Mouse (Mus musculus): ENCODE results near the gene Nup43.
"Not testable (repeated sequence)": the region's sequence is repeated elsewhere in the genome, so short reads cannot be mapped to it uniquely, and the experiment has no call there.

The Nup43 gene

GRCm38 (mm10) chr10:7667342-7667802, at the start of gene Nup43:
Gene Nup43, plus strand, starts transcription at chr10:7667503.
- peak; percentile 93 for DNase-seq (ENCODE audit: low read depth, low spot score)

DNA sequence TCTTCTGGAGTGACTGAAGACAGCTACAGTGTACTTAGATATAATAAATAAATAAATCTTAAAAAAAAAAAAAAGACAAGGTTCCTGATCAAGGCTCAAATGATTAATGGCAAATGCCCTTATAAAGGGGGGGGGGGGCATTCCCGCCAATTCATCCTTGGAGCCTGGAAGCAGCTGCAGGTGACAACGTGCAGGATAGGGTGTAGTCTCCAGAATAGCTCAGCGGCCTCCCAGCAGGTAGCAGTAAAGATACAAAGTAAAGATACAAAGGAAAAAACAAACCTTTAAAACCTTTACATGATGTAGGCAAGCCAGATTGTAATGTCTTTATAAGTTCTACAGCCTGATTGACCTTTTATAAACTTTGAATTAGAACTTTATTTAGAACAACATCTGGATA, 49.7 kb upstream of the Nup43 start:
- not testable (repeated sequence) for DNase-seq (ENCODE audit: low read depth, low spot score)

DNA sequence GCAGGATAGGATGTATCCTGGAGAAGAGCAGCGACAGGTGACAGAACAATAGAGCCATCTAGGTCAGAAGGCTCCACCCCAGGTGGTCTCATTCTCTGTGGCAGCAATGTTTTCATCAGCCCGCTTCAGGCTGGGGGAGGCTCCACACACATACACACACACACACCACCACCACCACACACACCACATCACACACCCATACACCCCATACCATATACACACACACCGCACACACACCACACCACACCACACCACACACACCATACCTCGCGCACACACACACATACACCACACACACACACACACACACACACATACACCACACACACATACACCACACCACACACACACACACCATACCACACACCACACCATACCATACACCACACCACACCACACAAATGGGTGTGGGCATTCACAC, 47.5 kb upstream of the Nup43 start:
- DNase-seq (ENCODE audit: low read depth, low spot score): no peak

GRCm38 (mm10) chr10:7620723-7621122, 46.6 kb upstream of the Nup43 start:
- DNase-seq (ENCODE audit: low read depth, low spot score): no peak

DNA sequence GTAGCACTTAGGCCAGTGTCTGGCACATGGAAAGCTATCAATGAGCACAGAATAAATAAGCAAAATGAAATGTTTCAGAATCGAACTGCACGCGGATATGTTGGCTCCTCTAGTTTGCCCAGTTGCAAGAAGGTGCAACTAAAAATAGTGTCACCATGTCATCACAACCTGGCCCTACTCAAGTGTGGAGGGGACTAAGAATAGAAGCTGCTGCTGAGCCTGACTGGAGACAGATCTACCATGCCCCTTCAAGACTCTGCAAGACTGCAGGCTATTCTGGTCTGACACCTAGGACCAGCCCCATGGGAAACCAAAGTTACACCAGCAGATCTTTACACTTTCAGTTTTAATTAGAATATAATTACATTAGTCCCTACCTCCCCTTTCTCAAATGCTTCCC, 44.9 kb upstream of the Nup43 start:
- DNase-seq (ENCODE audit: low read depth, low spot score): peak; percentile 23

DNA sequence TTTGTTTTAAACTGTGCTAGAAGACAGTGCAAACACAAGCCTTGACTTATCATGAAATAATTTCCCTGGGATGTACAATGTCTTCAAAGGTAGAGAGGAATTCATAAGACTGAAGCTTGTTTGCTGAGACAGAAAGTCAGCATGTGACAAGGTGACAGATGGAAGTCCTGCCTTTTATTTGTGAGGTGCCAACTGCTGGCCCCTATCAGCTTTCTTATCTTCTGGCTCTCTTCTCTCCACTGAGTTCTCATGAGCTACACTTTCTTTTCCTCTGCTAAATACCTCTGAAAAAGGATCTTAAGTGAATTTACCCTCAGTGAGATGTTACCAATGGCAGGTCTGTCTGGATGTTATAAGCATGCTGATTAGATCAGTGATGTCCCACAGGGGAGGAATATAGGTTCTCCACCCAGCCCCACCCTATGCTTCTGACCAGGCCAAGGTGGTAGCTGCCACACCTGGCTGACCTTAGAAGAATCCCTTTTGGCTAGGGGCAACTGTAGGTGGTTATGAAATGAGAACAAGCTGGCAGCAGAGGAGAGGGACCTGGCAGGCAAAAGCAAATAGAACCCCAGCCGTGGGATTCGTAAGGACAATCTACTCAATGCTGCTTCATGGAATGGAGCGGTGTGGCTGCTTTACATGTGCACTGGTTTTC, 43.3 kb upstream of the Nup43 start:
- DNase-seq (ENCODE audit: low read depth, low spot score): no peak

GRCm38 (mm10) chr10:7629092-7629491, 38.2 kb upstream of the Nup43 start:
- DNase-seq (ENCODE audit: low read depth, low spot score): no peak

DNA sequence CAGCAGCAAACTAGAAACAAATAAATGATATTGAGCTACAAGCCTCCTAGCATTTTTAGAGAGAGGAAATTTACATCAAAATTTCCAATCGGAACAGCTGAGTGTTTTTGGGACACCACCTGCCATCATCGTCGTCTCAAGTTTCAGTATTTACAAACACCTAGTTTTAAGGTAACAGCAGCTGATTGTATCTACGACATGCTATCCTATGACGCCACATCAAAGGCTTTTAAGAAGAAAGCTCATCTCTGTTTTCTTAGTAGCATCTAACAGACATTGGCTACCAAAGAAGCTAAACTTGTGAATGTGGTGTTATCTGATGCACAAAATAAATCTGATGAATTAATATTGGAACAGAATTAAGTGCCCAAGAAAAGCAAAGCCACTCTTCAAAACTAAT, 37.0 kb upstream of the Nup43 start:
- no peak for DNase-seq (ENCODE audit: low read depth, low spot score)

GRCm38 (mm10) chr10:7630951-7631720, 36.2 kb upstream of the Nup43 start:
- no peak for DNase-seq (ENCODE audit: low read depth, low spot score)

DNA sequence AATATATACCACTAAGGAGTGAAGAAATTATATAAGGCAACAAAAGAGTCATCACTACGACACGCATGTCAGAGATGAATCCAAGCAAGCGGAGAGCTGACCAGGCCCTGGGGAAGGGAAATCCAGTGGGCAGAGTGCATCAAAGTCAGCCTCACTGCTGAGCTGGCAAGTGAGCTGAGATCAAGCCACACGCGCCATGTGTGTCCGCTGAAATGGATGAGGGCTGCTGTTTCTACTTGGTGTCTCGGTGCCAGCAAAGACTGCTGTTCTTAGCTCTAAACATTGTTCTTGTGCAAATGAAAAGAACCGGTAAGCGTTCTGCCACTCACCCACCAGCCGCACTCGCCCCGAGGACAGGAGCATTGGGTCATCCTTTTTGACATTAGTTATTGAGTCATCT, 26.9 kb upstream of the Nup43 start:
- no peak for DNase-seq (ENCODE audit: low read depth, low spot score)

- no peak for DNase-seq (ENCODE audit: low read depth, low spot score)
These were observed 21.4 kb upstream of the Nup43 start for GRCm38 (mm10) chr10:7645911-7646310.

- DNase-seq (ENCODE audit: low read depth, low spot score): no peak
These were observed 18.2 kb upstream of the Nup43 start for GRCm38 (mm10) chr10:7649059-7649458.

- no peak for DNase-seq (ENCODE audit: low read depth, low spot score)
These were observed 16.2 kb upstream of the Nup43 start for GRCm38 (mm10) chr10:7651057-7651456.

DNA sequence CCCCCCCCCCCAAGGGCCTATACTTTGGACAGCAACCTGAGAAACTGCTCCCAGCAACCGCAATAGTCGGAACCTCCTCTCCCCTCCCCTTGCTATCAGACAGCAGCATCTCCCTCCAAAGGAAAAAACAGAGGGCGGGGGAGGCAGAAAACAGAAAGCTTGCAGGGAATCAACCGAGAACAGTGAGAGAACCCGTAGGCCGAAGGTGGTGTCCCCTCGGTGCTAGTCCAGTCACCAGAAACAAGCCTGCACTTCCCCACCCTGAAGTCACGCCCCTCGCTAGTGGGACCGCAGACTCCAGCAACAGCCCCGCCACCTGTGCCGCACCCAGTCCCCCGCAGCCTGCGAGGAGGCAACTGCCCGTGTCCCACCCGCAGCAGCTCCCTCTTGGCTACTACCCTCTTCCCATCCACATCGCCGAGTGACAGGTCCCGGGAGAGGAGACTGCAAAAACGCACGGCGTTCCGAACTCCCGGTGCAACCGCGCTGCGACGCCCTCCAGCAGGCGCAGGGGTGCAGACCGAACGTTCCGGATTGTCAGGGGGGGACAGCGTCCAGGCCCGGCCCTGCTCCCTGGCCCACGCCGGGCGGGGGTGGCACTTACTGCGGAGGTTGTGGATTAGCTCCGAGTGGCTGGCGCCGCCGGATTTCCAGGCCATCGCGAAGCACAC, 4.7 kb upstream of the Nup43 start:
- DNase-seq (ENCODE audit: low read depth, low spot score): peak; percentile 90

GRCm38 (mm10) chr10:7663159-7664026, 3.9 kb upstream of the Nup43 start:
- peak; percentile 93 for DNase-seq (ENCODE audit: low read depth, low spot score)

- DNase-seq (ENCODE audit: low read depth, low spot score): peak; percentile 43
These were observed 3.2 kb upstream of the Nup43 start for GRCm38 (mm10) chr10:7664027-7664526.

DNA sequence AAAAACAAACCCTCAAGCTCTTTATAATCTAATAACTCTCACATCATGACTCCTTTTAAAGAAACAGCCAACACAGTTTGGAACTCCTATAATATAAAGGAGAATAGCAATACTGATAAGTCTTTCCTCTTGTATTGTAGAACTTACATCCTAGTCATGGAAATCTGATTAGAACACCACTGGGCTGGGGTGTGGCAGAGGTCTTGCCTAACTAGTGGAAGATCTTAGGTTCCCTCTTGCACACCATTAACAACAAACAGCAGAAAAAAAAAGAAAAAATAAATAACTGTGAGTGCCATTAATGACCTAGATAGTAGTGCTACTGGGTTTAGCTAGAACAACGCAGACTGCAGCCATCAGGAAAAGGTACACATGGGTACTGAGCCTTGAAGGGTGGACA, 2.4 kb upstream of the Nup43 start:
- no peak for DNase-seq (ENCODE audit: low read depth, low spot score)

GRCm38 (mm10) chr10:7673673-7674072, 6.4 kb downstream of the Nup43 start:
- peak; percentile 75 for DNase-seq (ENCODE audit: low read depth, low spot score)

DNA sequence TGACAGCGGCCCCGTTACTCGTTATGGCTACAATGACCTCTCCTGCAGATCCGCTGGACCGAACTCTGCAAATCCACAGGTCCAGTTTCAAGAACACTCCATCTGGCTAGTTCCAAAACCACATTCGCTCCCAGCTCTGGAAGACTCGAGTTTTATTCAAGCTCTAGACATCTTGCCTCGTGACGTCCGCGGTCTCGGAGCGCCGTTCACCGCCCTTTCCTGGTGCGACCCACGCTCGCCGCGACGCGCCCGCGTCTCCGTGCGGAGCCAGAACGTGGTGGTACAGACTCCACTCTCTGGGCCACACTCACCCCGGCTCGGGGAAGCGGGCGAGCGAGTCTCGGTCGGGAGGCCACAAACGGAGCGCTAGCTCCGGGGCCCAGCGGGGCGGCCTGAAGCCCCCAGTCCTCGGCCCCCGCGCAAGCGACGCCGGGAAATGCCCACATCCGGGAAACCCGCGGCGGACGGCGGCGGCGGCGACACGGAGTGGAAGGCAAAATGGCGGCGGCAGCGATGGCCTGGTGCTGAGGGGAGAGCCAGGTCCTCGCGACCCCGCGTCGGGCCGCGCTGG, 13.5 kb downstream of the Nup43 start, which contains the start of the genes Pcmt1 and Lats1:
Gene Pcmt1 (minus strand): TSS at position 406 of the 571 bp plus-strand sequence.
Gene Lats1 (plus strand): TSS at position 484 of the 571 bp plus-strand sequence.
- peak; percentile 88 for DNase-seq (ENCODE audit: low read depth, low spot score)

DNA sequence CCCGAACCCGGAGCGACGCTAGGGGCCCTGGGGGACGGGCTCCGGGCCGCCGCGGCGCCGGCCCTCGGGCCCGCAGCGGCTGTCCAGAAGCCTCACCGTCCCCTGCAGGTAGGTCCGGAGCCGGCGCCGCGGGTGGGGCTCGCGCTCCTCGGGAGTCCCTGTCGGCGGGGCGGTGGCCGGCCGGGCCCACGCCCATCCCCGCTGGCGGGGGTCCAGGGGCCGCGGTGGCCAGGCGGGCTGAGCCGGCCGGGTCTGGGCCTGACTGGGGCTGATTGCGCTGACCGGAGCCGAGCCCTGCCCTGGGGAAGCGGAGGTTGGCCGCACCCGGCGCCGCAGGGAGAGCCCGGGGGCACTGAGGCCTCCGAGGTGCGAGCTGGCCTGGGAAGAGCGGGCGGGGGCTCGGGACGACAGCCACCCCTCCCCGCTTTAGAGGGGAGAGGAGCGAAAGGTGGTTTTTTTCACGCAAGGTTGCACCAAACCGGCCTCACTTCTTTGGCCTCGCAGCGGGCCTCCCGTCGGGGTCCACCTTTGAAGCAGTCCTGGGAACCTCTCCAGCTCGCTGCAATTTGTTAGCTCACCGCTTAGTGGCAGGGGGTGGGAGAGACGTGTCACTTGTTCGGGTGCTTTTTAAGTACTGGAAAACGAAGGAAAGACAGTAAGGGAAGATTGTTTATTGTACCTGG, 14.2 kb downstream of the Nup43 start:
- peak; percentile 76 for DNase-seq (ENCODE audit: low read depth, low spot score)
